Mouse (Mus musculus) heart, postnatal 4 days (tissue): ENCODE results near the gene Slc15a3. TPM values are rescaled to one million over a fixed set of nuclear protein-coding genes. Genes with fewer than 3 reads are reported as not detected.

Experiments used
- total RNA-seq, 2 experiments: library from RNA; stranded (reverse); gene quantifications; 2 replicates each; pipeline ENCODE4 v1.2.3; 2021

Slc15a3 gene
- total RNA-seq, 2 experiments from 2014 or later, result 2.1 to 2.3 TPM

Other genes with a start within 250 kb of the Slc15a3 start
- gene Ddb1, start 234.4 kb upstream of the Slc15a3 start, total RNA-seq, result 100 to 1,000 TPM; 269 to 282 TPM
- gene Tkfc, start 234.1 kb upstream of the Slc15a3 start, total RNA-seq, result 10 to 100 TPM; 13.3 to 13.6 TPM
- under 1 TPM; 0.38 to 0.47 TPM for gene Vwce, start 205.5 kb upstream of the Slc15a3 start, total RNA-seq
- not detected for gene Pga5, start 161.7 kb upstream of the Slc15a3 start, total RNA-seq
- gene Vps37c, start 151.0 kb upstream of the Slc15a3 start, total RNA-seq, result 10 to 100 TPM; 26.1 to 27.9 TPM
- gene Cd5, start 100.7 kb upstream of the Slc15a3 start, total RNA-seq, result under 1 TPM; 0.34 to 0.95 TPM
- gene Cd6, start 9.7 kb upstream of the Slc15a3 start, total RNA-seq, result under 1 TPM in 1 of 2 experiments, not detected in 1; 0.17 TPM
- gene Tmem132a, start 30.2 kb downstream of the Slc15a3 start, total RNA-seq, result 10 to 100 TPM; 52.4 to 53.4 TPM
- gene Tmem109, start 42.3 kb downstream of the Slc15a3 start, total RNA-seq, result 100 to 1,000 TPM; 100 to 104 TPM
- 100 to 1,000 TPM; 214 to 232 TPM for gene Prpf19, start 55.5 kb downstream of the Slc15a3 start, total RNA-seq
- gene Zp1, start 80.9 kb downstream of the Slc15a3 start, total RNA-seq, result not detected
- under 1 TPM; 0.09 to 0.12 TPM for gene Ptgdr2, start 97.4 kb downstream of the Slc15a3 start, total RNA-seq
- gene Ccdc86, start 109.5 kb downstream of the Slc15a3 start, total RNA-seq, result 10 to 100 TPM; 10.6 to 11.3 TPM
- not detected for gene Ms4a10, start 134.9 kb downstream of the Slc15a3 start, total RNA-seq
- gene Ms4a15, start 153.5 kb downstream of the Slc15a3 start, total RNA-seq, result not detected
- not detected for gene Ms4a18, start 178.3 kb downstream of the Slc15a3 start, total RNA-seq
- under 1 TPM; 0.25 to 0.26 TPM for gene Ms4a8a, start 241.4 kb downstream of the Slc15a3 start, total RNA-seq